Mouse (Mus musculus) brain, embryonic 14.5 days (tissue): ENCODE data around the gene Ttc8.
A peak's percentile ranks its signal among the peaks of the same experiment; 100 is the strongest.

Experiments used
- CTCF ChIP-seq: fragments of 200-500 bp; IDR thresholded peaks from 2 replicates; pipeline ENCODE4 v1.5.1; 2012; ENCODE audit warnings: inconsistent platforms, mild to moderate bottlenecking, moderate library complexity, borderline replicate concordance; ENCODE audit not compliant: insufficient read depth, insufficient read length; ENCODE audit errors: extremely low read depth
- POLR2A ChIP-seq: fragments of 200-500 bp; IDR thresholded peaks from 2 replicates; pipeline ENCODE4 v1.6.1; 2012; ENCODE audit warnings: mild to moderate bottlenecking, inconsistent platforms, borderline replicate concordance; ENCODE audit not compliant: poor library complexity, insufficient read depth, insufficient read length, severe bottlenecking; ENCODE audit errors: extremely low read depth

GRCm38 (mm10) chr12:98900881-98901801 lies 19.2 kb upstream of the Ttc8 start, which contains the start of gene Eml5:
- TF ChIP-seq POLR2A (peak; percentile 94), CTCF (no peak)
